Mouse (Mus musculus): ENCODE data around the gene Gng2. TPM values are rescaled to one million over a fixed set of nuclear protein-coding genes. Genes with fewer than 3 reads are reported as not detected.

Gng2 gene
- polyA plus RNA-seq, 1 experiment from 2014 or later = 213 TPM

DNA sequence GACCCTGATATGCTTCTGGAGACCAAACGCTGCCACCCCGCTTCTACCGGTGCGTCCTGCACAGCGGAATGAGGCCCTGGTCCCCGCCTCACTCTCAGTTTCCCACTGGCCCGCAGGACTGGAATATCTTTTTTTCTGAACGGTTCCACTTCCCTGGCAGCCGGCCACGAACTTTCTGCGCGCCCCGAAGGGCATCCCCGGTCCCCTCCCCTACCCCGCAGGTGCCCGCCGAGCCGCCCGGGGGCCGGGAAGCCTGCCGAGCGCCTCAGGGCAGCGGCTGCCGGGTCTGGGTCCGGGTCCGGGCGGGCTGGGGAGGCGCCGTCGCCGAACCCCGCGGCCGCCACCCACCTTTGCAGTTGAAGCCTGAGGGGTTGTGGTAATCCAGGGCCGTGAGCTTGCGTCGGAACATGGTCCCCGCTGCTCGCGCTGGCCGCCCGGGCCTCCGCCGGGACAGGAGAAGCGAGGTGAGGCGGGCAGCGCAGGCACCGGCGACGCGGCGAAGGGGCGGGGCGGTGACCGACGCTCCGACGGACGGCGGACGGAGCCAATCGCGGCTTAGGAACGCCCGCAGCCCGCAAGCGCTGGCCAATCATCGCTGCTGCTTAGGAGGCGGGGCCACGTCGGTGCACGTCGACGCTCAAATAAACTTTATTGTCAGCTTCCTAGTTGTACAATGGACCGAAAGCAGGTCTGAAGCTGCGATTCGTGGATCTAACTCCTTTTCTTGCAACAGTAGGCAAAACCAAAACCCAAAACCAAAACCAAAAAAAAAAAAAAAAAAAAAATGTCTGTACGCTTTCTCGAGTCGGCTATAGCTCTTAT is 153.9 kb downstream of the Gng2 start, which contains the start of gene Rtraf:
Gene Rtraf (minus strand): TSS at position 504 of the 822 bp plus-strand sequence.
- H3K4me1 ChIP-seq = peaks cover 23% of the 10 kb centered on the region
- H3K36me3 ChIP-seq = peaks cover 26% of the 10 kb centered on the region
- H3K9me3 ChIP-seq (replicated peaks) = no peaks in the 10 kb centered on the region
- peak within 1 kb of the TSS; percentile 96 for H3K9ac ChIP-seq
- ATAC-seq (ENCODE audit: low FRiP score) = peak; percentile 97
- H3K4me3 ChIP-seq = peak within 1 kb of the TSS; percentile 99
- WGBS = under 1% methylated on average over 80 of the region's 80 CpGs
- no peaks in the 10 kb centered on the region for H3K27me3 ChIP-seq
- H3K4me2 ChIP-seq (replicated peaks) = peak within 1 kb of the TSS; percentile 71
- peak within 1 kb of the TSS; percentile 92 for H3K27ac ChIP-seq

Other genes starting within 250 kb of the Gng2 start
- gene Nid2, start 226.4 kb downstream of the Gng2 start, polyA plus RNA-seq (2016; fragmentation: Nextera tagmentation; extraction: Ambion mirVana) = 68.8 and 78.8 TPM in 2 replicates
- gene Rtraf, start 153.8 kb downstream of the Gng2 start, polyA plus RNA-seq (2016; fragmentation: Nextera tagmentation; extraction: Ambion mirVana) = 224 and 235 TPM in 2 replicates
- gene Saysd1, start 160.9 kb upstream of the Gng2 start, polyA plus RNA-seq (2016; fragmentation: Nextera tagmentation; extraction: Ambion mirVana) = 10.6 and 10.8 TPM in 2 replicates
- gene Kcnk5, start 204.2 kb upstream of the Gng2 start, polyA plus RNA-seq (2016; fragmentation: Nextera tagmentation; extraction: Ambion mirVana) = 5.8 and 6.9 TPM in 2 replicates